ENCODE assay signal across 9 mouse cellular contexts in the genomic region with DNA sequence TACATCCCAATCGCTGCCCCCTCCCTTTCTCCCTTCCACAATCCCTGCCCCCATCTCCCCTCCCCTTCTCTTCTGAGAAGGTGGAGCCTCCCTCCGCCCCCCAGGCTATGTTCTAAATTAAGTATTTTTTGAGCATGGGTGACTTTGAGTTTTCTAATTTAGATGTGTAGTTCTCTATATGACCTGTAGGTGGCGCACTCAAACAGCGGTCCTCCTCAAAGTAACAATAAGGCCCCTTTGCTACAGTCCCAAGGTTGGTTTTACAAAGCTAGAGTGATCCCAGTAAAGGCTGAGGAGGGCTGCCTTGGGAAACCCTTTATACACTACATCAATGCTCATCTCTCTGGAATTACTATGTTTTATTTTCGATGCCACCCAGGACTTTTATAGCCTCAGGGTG.
A peak's percentile ranks its signal among the peaks of the same experiment; 100 is the strongest.
DNase-seq lines count a peak whose midpoint lies in the region; ATAC-seq and TF ChIP-seq lines count a peak whose summit lies in the region.
"Had no signal": no experiment of that assay in that cellular context is flagged by ENCODE, and none has a peak within 500 bp of the region (broad histone marks: within the 10 kb centered on the region; RNA-seq: fewer than 3 reads in every experiment).

No protein-coding gene starts in this region.

- no peaks in the 10 kb centered on the region for H3K36me3 ChIP-seq in forebrain, embryonic 14.5 days (ENCODE audit: control insufficient read depth, insufficient read depth, low read length)
- H3K36me3 ChIP-seq in forebrain, embryonic 10.5 days (replicated peaks), result no peaks in the 10 kb centered on the region
- no peaks in the 10 kb centered on the region for H3K36me3 ChIP-seq in lung, postnatal 0 days (ENCODE audit: insufficient read depth, low read length)
- H3K36me3 ChIP-seq: limb, embryonic 13.5 days had no signal

- no peak overlapping the region for H3K27ac ChIP-seq in forebrain, embryonic 14.5 days (ENCODE audit: low read depth, low read length)
- H3K27ac ChIP-seq in forebrain, embryonic 10.5 days, result no peak overlapping the region
- H3K27ac ChIP-seq in lung, postnatal 0 days (ENCODE audit: low read length), result no peak overlapping the region
- no peak overlapping the region for H3K27ac ChIP-seq in cortical plate, adult 2 months (ENCODE audit: insufficient read depth, low read length)
- H3K27ac ChIP-seq: limb, embryonic 13.5 days had no signal

- no peaks in the 10 kb centered on the region for H3K9me3 ChIP-seq in forebrain, embryonic 14.5 days (replicated peaks; ENCODE audit: control insufficient read depth, low read length)
- no peaks in the 10 kb centered on the region for H3K9me3 ChIP-seq in forebrain, embryonic 10.5 days
- no peaks in the 10 kb centered on the region for H3K9me3 ChIP-seq in lung, postnatal 0 days (ENCODE audit: low read length)
- H3K9me3 ChIP-seq: limb, embryonic 13.5 days had no signal

- H3K4me2 ChIP-seq in forebrain, embryonic 14.5 days (ENCODE audit: low read length), result no peak overlapping the region
- H3K4me2 ChIP-seq in lung, postnatal 0 days (replicated peaks; ENCODE audit: low read depth, low read length), result no peak overlapping the region
- H3K4me2 ChIP-seq: limb, embryonic 13.5 days had no signal

- TF ChIP-seq POLR2A in cortical plate, adult 2 months (IDR thresholded peaks at IDR 0.05; ENCODE audit: extremely low read depth, insufficient read depth, low read length), result no peak

- no peak overlapping the region for H3K4me3 ChIP-seq in forebrain, embryonic 14.5 days (ENCODE audit: low read depth, low read length)
- no peak overlapping the region for H3K4me3 ChIP-seq in forebrain, embryonic 10.5 days
- H3K4me3 ChIP-seq in lung, postnatal 0 days (ENCODE audit: low read depth, low read length), result no peak overlapping the region
- no peak overlapping the region for H3K4me3 ChIP-seq in cortical plate, adult 2 months (ENCODE audit: insufficient read depth, low read length)
- H3K4me3 ChIP-seq: limb, embryonic 13.5 days had no signal

- no peaks in the 10 kb centered on the region for H3K27me3 ChIP-seq in forebrain, embryonic 14.5 days (replicated peaks; ENCODE audit: control insufficient read depth, insufficient read depth, low read length)
- H3K27me3 ChIP-seq in forebrain, embryonic 10.5 days (ENCODE audit: poor library complexity, severe bottlenecking), result peaks cover 5% of the 10 kb centered on the region
- H3K27me3 ChIP-seq in lung, postnatal 0 days (replicated peaks; ENCODE audit: insufficient read depth, low read length), result no peaks in the 10 kb centered on the region
- H3K27me3 ChIP-seq: limb, embryonic 13.5 days had no signal

- H3K9ac ChIP-seq in forebrain, embryonic 14.5 days (ENCODE audit: low read length), result no peak overlapping the region
- no peak overlapping the region for H3K9ac ChIP-seq in lung, postnatal 0 days (replicated peaks; ENCODE audit: low read depth)
- H3K9ac ChIP-seq: limb, embryonic 13.5 days had no signal

- H3K4me1 ChIP-seq in forebrain, embryonic 14.5 days (ENCODE audit: control insufficient read depth, insufficient read depth, low read length), result no peaks in the 10 kb centered on the region
- H3K4me1 ChIP-seq in forebrain, embryonic 10.5 days, result peaks cover 11% of the 10 kb centered on the region
- H3K4me1 ChIP-seq in lung, postnatal 0 days (ENCODE audit: insufficient read depth, low read depth, low read length), result no peaks in the 10 kb centered on the region
- peaks cover 5% of the 10 kb centered on the region; the same call in 1 of the 2 replicates for H3K4me1 ChIP-seq in cortical plate, adult 2 months (ENCODE audit: control insufficient read depth, insufficient read depth, low read length)
- H3K4me1 ChIP-seq: limb, embryonic 13.5 days had no signal

- no peak for TF ChIP-seq EP300 in lung, postnatal 0 days (IDR thresholded peaks at IDR 0.05)

- peak; percentile 52 for DNase-seq in forebrain, embryonic 14.5 days (ENCODE audit: low spot score)
- no peak for DNase-seq in forebrain, embryonic 10.5 days (ENCODE audit: extremely low spot score, low spot score)
- peak; percentile 67 for DNase-seq in lung, postnatal 0 days (ENCODE audit: low spot score)
- no peak for DNase-seq in lung, postnatal 14 days
- peak; percentile 77 for DNase-seq in retina, postnatal 1 day
- no peak for DNase-seq in right cerebral cortex, postnatal 4 days
- no peak for DNase-seq in thymus, adult 18-20 months

- ATAC-seq in forebrain, embryonic 14.5 days, result no peak
- no peak for ATAC-seq in lung, postnatal 0 days

- 24% methylated on average over 5 of the region's 5 CpGs for WGBS in forebrain, embryonic 14.5 days
- WGBS in forebrain, embryonic 10.5 days, result 23% methylated on average over 5 of the region's 5 CpGs
- WGBS in lung, postnatal 0 days, result 26% methylated on average over 5 of the region's 5 CpGs

- peak; percentile 78 for TF ChIP-seq CTCF in lung, postnatal 0 days (IDR thresholded peaks at IDR 0.05)
- peak; percentile 55 for TF ChIP-seq CTCF in cortical plate, adult 2 months (IDR thresholded peaks at IDR 0.05; ENCODE audit: extremely low read depth, insufficient read depth, low read length)

Comparison
In these comparisons a context has a peak if more than half of its experiments do, and no peak if none do; other contexts are left out.
1. DNase-seq: peak in forebrain, embryonic 14.5 days (single experiment), lung, postnatal 0 days (single experiment) and retina, postnatal 1 day (single experiment); none in forebrain, embryonic 10.5 days (single experiment), lung, postnatal 14 days (single experiment), right cerebral cortex, postnatal 4 days (single experiment) and thymus, adult 18-20 months (0 of 2).